Mouse (Mus musculus) testis, adult 2 months (tissue): ENCODE data around the gene Lancl1.

Experiments
- CTCF ChIP-seq: fragments of 200-500 bp; IDR thresholded peaks from 2 replicates; pipeline ENCODE4 v1.5.1; 2012; ENCODE audit warnings: low read depth, mild to moderate bottlenecking, inconsistent platforms, low read length, moderate library complexity; ENCODE audit not compliant: control insufficient read depth, insufficient read depth, insufficient replicate concordance
- POLR2A ChIP-seq: fragments of 200-500 bp; IDR thresholded peaks from 2 replicates; pipeline ENCODE4 v1.6.1; 2012; ENCODE audit warnings: low read depth, mild to moderate bottlenecking, inconsistent platforms, low read length, moderate library complexity; ENCODE audit not compliant: control insufficient read depth

DNA sequence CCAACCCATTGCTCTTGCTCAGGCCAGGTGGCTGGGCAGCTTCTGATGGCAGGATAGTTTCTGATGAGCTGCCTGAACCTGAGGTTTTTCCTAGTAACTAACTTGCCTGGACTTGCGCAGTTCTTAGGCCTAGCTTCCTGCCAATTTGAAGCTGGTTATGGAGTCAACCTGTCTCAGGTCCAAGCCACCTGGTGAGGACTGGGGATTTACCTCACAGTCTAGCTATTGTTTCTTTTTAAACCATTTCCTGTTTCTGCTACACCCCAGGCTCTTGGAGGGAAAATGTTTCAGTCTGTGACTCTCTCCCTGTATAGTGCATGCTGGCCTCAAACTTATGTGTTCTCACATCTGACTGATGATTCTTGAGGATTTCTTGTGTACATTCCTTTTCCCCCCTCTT, 58.5 kb downstream of the Lancl1 start:
- no peak for TF ChIP-seq CTCF
- no peak for TF ChIP-seq POLR2A
